Mouse (Mus musculus) B cell, adult 2 months (primary cell): ENCODE data around the gene Izumo4.

Experiments
- DNase-seq, 2 experiments: peaks; one replicate each; pipeline ENCODE4 v3.0.0; 2022

Izumo4 gene

DNA sequence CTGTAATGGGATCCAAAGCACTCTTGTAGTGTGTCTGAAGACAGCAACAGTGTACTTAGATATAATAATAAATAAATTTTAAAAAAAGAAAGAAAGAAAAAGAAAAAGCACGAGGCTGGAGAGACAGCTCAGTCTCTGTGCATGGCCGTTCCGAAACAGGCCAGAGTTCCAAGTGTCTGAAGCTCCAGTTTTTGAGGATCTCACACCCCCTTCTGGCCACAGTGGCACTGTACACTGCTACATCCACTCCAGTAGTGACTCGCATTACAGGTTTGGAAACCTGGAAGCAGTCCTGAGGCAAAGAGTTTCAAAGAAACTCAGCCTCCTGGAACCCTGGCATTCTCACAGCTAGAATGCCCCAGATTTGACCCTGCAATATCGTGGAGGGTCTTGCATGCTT lies 14.1 kb upstream of the Izumo4 start:
- peak; percentile 76 to 80 for DNase-seq

DNA sequence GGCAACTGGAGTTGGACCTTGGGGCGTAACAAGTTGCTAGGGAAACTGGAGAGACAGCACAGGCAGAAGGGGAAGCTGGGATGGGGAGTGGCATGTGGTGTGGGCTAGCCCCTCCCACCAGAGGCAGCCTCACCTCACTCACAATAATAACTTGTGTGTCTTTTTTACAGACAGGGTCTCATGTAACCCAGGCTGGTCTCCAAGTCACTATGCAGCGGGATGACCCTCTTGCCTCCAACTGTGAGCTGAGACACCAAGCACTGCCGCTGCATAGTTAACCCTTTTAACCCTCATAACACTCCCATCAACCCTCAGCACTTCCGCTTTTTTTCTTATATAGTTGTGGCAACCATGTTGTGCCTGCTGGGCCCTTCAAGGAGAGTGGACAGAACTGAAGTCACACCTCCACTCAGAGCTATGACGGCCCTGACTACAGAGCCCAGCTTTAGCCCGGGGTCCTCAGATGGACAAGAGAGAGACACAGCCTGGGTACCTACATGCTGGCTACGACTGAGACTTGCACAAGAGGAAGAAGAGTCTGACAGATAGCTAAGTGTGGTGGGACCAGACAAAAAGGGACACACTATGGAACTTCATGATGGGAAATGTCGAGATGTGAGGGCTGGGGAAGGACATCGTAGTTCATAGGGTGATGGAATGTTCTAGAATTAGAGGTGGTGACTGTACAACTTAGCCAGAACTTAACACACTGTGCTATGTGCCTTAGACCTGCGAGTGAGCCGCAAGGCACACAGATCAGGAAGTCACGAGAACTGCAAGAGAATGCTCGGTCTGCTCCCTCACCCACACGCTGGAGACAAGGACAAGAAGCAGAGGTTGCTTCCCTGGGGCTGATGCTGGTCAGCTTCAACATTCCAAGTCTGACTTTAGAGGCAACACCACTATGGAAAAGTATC lies 9.5 kb upstream of the Izumo4 start:
- DNase-seq: peak; percentile 76

DNA sequence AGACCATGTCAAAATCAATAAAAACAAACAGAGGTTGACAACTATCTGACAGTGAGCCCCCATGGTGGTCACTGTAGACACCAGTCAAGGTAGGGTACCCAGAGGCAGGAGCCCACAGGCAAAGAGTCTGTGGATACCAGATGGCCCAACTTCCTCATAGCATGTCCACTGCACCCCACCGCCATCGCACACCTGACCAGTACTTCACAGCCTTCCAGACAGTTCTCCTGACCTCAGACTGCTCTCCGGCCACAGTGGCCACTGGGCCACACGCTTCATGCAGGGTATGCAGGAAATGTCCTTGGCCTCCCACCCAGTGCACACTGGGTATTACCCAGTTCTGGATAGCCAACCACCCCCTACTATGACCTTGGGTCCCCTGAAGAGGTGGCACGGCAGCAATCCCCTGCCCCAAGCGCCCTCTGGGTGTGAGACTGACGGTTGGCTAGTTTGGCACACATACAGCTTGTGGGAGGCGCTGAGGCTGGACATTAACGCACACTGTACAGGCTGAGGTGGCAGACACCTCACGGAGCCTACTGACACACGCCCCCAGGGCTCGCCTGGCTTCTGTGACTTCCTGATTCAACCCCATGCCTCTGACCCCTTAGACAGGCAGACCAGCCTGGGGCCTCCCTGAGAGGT lies 8.5 kb upstream of the Izumo4 start:
- no peak for DNase-seq

DNA sequence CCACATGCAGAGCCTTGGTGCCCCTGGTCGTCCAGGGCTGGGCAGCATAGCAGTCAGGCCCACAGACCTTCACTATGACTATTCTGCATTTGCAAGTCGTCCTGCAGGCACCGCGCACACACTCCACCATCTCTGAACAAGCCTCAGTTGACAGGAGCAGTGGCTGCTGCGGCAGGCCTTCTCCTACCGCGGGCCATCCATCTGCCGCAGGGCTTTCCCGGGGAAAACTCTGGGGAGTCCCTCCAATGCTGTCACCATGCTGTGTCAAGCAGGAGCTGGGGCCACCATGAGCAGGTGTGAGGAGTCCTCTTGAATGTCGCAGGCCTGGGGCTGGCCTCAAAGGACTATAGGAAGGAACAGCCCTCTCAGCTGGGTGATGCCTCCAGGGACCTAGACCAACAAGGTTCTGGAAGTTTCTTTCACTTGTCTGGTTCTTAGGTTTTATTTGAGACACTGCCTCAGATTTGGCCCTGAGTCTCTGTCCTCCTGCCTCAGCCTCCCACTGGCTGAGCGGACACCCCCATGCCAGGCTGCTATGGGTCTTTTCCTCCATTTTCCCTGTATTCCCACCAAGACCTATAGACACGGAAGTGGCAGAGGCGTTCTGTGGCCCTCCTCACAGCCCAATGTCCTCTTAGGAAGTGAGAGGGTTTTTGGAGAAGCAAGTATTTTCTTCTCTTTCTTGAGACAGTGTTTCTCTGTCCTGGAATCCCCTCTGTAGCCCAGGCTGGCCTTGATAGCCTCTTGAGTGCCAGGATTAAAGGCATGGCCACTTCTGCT lies 7.6 kb upstream of the Izumo4 start:
- DNase-seq: no peak

DNA sequence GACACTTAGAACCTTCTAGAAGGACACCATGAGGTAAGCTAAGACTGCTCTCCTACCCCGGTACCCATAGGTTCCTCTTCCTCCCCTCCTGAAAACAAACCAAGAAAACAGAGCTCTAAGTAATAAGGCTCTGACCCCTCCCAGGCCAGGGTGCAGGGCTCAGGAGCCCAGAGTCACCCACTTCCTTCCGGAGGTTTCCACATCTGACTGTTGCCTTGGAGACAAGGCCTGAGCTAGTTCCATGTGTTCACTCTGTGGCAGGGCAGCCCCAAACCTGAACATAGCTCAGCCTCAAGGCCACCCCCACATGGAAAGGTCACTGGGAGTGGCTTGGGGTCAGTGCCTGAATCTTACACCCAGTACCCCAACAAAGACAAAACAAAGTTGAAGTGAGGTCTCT lies 6.8 kb upstream of the Izumo4 start:
- peak; percentile 82 to 83 for DNase-seq

DNA sequence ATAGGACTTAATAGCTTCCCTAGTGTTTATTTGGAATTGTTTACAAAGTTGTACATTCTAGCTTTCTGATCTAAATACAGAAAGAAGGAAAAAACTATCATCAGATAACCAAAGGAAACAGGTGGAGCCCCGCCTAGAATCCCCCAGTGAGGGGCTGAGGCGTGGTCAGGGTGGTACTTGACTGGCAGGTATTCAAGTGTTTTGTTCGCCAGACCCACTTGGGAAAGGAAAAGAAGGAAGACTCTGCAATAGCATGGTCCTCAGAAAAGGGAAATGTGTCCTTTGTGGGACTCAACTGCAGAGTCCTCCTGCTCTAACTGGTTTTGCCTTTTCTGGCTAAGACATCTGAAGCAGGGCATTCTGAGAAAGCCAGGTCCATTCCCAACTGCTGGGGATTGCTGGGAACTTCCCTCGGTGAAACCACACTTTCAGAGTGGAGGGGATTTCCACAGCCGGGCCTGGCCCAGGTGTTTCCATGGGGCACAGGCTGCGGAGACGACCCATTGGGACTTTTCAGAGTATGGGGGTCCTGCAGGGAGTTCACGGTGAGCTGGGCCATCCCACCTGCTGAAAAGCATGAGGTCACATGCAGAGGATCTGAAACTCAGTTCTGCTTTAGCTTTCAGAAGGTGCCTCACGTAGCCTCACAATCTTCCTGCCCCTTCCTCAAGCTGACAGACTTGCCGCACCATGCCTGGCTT lies 6.0 kb upstream of the Izumo4 start:
- peak; percentile 62 to 67 for DNase-seq

DNA sequence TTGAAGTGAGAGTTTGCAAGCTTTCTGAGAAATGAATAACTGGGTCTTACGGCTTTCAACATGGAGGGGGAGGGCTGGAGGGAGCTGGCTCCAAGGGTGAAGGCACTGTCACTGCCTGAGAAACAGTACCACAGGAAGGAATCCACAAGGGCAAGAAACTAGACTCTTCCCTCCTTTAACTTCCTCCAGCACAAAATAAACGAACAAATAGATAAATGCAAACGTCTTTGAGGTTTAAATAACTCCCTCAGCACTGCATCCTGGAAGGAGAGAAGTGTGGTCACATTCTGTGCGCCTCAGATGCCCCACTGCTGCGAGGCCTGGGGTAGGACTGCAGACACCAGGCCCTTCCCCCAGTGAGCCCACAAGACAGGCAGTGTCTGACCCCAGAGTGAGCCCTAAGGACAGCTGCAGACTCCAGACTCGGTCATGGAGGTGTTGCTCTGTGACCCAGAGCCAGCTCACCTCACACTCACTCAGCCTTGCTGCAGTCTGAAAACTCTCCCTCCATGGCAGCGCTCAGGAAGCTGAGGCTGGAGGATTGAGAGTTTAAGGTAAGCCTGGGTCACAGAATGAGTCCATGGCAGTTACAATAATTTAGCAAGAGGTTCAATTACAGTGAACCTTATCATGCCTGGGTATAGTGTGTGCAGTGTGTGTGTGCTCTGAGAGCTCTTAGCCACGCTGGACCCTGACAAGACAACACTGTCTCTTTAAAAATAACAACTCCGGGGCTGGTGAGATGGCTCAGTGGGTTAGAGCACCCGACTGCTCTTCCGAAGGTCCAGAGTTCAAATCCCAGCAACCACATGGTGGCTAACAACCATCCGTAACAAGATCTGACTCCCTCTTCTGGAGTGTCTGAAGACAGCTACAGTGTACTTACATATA lies 5.2 kb upstream of the Izumo4 start:
- peak; percentile 22 to 23 for DNase-seq

DNA sequence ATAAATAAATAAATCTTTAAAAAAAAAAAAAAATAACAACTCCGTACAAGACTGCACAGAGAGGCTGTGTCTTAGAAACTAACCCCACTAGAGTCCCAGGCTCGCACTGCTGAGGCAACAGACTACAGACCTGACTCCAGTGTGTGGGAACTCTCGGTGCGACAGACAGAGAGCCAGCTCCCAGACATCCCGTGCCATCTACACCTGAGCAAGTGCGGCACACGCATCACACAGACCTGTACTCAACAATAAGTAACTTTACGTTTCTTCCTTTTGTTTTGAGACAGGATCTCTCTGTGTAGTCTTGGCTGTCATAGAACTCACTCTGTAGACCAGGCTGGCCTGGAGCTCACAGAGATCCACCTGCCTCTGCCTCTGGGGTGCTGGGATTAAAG lies 4.6 kb upstream of the Izumo4 start:
- DNase-seq: no peak

DNA sequence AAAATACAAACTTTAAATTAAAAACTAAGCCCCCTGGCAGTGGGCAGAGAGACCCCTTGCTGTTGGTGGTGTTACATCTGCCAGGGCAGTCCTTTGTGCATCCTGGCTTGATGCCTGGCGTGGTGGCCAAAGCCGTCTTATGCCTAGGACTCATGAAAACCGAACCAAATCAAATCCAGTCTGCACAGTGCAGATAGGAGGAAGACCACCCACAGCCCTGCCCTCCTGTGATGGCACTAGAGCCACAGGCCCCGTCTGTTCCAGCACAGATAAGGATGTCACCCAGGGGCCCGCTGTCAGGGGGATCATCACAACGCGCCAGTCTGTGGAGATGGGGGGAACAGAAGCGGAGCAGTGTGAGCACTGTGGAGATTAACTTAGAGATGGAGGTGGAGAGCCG lies 4.2 kb upstream of the Izumo4 start:
- DNase-seq: no peak

DNA sequence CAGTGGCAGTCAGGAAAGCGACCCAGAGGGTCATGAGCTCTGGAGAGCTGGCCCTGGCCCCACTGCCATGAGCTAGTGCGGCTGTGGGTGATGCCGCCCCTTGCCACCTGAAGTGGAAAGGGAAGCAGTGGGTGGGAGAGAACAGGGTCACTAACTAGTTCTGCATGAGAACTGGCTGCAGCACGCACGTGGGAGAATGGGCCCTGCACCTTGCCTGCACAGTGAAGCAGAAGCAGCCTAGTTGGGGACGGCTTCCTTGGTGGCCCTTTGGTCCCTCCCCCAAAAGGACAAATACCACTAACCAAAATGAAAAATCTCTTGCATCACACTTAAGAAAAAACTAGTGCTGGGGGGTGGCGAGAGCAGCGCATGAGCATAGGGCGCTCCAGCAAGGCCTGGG lies 3.4 kb upstream of the Izumo4 start:
- DNase-seq: no peak

DNA sequence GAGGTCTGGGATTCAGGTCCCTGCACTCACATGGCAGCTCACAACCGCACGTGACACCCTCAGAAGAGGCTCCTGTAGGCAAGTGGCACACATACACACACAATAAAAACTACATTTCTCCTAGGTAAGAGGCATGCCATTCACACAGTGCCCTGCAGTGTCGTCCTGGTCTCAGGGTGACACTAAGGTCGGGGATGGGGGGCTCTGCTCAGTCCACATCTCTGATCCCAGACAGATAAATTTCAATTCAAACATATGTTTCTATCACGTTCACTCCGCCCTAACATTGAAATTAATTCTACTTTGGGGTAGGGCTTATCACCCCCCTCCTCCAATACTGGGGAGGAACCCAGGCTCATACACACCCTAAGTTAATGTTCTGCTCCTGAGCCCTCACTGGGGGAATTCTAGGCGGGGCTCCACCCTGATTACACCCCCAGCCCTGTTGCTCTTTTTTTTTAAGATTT lies 1.9 kb upstream of the Izumo4 start:
- DNase-seq: no peak

DNA sequence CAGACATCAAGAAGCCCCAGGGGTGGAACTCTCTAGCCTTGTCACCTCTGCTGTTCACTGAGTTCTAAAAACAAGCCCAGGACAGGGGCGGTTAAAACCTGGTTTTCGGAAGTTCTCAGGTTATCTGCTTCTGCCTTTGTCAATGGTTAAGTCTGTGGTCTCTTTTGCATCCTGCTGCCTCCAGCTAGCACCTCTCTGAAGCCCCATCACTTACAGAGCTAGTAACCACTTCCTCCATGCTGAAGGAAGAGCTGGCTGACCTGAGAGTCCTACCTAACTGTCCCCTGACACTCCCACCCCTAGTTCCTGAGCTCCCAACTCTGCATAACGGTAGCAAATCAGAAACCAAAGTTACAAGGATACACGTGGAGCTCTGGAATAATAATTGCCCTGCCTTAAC lies 1.3 kb upstream of the Izumo4 start:
- peak; percentile 56 to 60 for DNase-seq

DNA sequence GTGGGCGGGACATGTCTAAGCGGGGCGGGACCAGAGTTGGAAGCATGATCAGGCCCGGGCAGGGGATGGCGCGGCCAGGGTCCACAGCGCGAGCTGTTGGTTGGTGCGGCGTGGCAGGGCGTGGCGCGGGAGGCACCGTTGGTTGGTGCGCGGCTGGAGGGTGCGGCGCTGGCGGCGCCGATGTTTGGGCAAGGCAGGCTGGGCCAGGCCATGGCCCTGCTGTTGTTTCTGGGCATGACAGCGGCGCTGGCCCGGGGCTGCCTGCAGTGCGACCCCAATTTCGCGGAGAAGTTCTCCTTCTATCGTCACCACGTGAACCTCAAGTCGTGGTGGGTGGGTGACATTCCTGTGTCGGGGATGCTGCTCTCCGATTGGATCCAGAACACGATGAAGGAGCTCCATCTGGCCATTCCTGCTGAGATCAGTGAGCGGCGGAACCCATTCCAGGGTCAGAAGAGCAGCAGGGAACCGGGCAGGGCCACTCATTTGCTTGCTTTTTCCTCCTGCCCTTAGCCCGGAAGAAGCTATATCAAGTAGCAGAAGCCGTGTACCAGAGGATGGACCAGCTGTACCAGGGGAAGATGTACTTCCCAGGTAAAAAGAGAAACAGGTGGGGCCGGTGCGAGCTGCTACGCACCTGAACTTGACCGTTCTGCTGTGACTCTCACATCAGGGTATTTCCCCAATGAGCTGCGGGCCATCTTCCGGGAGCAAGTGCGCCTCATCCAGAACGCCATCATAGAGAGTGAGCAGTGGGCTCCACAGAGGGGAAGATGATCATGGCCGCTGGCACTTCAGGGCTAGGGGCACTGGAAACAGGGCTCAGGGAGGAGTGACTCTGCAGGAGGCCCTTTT lies 779 bp downstream of the Izumo4 start:
- DNase-seq: peak; percentile 93 to 94

DNA sequence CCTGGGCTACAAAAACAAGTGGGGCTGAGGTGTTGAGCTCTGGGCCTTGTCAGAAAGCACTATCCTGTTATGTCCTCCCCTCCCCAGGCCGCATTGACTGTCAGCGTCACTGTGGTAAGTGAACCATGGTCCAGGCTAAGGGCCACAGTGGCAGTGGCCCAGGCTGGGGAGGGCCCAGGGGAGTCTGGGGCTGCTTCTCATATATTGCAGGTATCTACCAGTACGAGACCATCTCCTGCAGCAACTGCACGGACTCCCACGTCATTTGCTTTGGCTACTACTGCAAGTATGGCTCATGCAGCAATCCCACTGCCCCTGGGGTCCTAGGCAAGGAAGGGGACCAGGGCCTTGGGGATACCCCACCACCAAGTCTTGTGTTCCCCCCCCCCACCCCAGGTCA lies 1.7 kb downstream of the Izumo4 start:
- no peak for DNase-seq

DNA sequence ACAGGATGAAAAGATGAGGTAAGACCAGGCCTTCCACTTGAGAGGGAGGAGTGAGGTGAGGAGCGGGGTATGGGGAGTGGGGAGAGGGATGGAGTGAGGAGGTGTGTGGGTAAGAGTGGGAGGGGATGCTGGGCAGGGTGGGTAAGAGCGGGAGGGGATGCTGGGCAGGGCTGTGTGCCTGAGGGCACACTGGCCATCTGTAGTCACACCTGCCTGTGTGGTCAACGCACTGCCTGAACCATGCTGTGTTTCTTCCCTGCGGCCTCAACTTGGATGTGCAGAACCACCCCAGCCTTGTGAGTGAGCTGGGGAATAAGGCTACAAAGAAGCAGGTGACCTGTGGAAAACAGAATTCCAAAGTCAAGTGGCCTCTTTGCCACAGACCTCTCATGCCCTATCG lies 2.4 kb downstream of the Izumo4 start:
- DNase-seq: no peak

DNA sequence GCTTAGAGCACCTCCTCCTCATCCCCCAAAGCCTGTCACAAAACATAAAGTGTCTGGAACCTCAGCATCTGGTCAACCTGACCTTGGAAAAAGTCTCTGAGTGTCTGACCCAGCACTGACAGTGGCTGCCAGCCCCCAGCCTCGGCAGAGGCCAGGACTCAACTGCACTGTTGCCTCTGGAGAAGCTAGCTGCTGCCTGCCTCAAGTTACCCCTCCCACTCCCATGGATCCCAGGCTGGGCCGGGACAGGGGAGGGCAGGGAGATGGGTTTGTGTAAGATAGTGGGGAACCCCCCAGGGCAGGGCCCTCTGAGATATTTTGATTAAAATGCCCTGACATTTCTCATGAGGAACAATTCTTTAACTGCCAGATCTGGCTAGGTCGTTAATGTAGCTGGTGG lies 3.0 kb downstream of the Izumo4 start:
- no peak for DNase-seq

DNA sequence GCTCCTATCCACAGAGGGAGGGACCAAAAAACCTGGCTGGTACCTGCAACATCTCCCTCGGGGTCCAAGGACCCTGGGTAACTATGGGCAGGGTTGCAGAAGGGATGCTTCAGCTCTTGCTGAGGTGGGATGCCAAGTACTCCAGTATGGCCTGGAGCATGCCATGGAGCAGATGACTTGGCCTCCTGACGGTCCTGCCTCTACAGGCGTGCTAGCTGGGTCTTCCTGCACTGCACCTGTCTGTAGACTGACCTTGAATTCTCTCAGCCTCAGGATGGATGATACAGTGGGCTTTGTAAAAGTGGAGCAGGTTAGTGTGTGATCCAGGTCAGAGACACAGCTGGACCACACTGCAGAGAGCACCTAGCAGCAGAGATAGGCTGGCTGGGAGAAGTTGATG lies 3.5 kb downstream of the Izumo4 start:
- no peak for DNase-seq

DNA sequence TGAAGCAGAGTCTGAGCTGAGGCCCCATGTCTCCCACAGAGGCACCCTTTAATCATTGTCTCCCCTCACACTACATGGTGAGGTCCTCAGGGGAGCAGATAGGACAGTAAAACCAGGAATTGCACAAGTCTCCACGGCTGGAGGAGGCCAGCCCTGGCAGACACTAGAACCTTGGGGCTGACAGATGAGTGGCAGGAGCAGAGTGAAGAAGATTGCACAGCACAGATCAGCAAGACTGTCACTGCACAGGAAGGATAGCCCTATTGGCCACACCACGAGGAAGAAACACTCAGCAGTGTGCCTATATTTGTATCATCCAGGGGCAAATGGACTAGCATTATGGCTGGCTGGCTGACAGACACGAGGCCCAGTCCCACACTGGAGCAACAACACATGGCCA lies 8.8 kb downstream of the Izumo4 start:
- no peak for DNase-seq

DNA sequence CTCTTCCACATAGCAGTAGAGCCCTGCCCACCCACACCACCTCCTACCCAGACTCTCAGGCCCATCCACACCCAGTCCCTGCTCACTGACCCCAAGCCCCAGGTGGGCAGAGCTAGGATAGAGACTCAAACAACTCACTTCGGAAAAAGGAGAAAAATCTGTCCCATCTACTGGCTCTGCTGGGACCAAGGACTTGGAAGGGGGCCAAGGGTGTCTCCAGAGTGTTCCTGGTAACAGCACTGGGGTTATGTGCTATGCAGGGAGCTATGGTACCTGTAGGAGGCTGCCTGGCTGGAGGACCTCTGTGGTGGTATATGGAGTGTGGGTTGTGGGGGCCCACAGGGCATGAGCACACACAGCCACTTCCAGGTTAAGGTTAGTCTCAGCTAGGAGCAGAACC lies 15.3 kb downstream of the Izumo4 start:
- DNase-seq: no peak

DNA sequence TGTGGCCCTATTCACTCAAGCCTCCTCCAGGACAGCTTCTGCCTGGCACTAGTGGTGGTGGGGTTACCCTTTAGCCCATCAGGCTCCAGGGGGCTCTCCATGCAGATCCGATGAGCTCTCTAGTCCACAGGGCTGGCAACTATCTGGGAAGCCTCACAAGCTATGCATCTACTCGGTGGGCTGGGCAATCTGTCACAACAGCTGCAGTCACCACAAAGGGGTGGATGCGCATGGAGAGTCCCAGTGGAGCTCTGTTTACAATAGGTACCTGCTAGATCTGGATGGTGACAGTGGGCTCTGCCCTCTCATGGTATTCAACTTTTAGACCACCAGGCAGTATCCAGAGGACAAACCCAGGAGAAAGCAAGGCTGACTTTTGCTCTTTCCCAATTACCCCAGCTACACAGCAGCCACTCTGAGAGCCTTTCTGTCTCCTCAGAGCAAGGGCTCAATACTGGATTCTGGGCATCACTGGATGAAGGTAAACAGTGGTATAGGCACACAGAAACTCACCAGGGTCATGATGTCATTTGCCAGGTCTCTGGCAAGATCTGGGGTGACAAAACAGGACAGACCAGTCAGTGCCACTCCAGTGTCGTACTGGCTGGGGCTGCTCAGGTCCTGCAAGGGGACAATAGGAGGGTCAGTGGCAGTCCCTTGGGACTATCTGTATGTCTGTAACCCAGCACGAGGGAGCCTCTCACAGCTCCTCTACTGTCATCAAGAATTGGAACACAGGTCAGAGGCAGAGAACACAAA lies 25.6 kb downstream of the Izumo4 start:
- DNase-seq: no peak
